Mouse (Mus musculus): ENCODE data around the gene Dennd5a.

DNA sequence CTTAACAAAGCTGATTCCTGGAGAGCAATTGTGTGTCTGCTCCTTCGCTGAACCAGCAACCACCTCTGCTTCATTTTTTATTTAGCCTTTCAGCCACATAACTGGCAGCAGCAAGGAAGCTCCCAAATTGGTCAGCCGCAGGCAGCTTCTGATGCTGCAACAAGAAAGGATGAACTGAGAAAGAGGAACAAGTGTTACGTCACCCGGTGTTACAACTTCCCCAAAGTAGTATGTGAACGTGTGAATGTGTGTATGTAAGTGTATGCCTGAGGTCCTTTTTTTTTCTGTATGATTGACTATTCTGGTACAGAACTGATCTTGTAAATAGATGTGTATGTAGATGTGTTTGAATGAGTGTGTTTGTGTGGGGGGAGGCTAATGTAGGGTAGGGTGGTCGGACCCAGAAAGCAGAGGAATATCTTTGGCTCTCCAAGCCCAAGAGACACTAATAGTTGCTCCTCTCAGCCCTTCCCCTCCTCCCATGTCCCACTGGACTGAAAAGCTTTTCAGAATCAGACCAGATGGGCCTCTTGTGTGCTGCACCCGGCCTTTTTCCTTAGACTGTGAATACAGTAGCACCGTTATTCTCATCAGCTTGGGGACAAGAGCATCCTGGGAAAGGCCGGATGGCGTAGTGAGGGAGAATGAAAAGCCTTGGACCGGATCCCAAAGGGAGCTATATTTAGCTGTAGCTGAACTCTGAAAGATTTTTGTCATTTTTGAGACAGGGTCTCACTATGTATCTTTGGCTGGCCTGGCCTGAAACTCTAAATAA, 7.7 kb upstream of the Dennd5a start:
- TF ChIP-seq CTCF (IDR thresholded peaks at IDR 0.05; ENCODE audit: low read depth) = no peak
- TF ChIP-seq EP300 (optimal IDR thresholded peaks at IDR 0.05) = no peak

Data from stomach, postnatal 0 days (tissue).